Mouse (Mus musculus) adrenal gland, postnatal 10 days (tissue): ENCODE results near the gene Ncl. TPM values are rescaled to one million over a fixed set of nuclear protein-coding genes. Genes with fewer than 3 reads are reported as not detected.
A peak's percentile ranks its signal among the peaks of the same experiment; 100 is the strongest.
"Not testable (repeated sequence)": the region's sequence is repeated elsewhere in the genome, so short reads cannot be mapped to it uniquely, and the experiment has no call there.

Experiments used
- DNase-seq: peaks from one replicate; pipeline ENCODE4 v3.0.0; 2021; ENCODE audit warnings: mixed read lengths
- total RNA-seq, 2 experiments: library from RNA; stranded (reverse); gene quantifications; 2 replicates each; pipeline ENCODE4 v1.2.3; 2021

Ncl gene
- total RNA-seq, 2 experiments from 2014 or later = 242 to 251 TPM

DNA sequence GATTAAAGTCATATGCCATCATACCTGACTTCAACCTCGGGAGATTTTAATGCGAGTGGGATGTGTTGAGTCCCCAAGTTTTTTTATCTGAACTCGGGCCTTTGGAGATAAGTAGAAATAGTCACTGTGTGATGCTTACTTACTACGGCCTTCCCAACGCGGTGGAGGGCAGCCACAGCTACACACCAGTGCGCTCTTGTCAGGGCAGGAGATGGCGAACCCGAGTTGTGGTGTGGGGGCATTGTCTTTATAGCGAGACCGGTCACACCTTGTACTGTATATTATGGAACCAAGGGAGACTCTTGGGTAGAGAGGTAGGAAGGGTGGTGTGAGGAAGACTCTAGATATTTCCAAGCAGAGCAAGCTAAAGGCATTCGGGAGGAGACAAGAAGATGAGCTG, 1.2 kb upstream of the Ncl start:
- DNase-seq = no peak

DNA sequence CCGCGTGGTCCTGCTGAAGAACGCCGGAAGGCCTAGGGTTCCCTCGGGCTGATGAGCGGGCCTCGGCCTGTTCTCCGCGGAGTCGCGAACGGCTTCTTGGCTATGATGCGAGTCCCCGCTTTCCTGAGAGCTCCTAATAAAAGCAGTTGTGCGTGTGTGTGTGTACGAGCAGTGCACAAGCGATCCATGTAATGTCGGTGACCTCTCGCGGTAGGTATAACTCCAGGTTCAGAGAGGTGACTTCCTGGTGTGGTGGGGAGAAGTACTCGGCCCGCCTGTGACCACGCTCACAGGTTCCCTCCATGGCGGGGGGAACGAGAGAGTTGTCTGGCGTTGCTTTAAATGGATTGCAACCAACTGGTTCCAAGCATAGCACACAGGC, 589 bp upstream of the Ncl start:
- DNase-seq = no peak

DNA sequence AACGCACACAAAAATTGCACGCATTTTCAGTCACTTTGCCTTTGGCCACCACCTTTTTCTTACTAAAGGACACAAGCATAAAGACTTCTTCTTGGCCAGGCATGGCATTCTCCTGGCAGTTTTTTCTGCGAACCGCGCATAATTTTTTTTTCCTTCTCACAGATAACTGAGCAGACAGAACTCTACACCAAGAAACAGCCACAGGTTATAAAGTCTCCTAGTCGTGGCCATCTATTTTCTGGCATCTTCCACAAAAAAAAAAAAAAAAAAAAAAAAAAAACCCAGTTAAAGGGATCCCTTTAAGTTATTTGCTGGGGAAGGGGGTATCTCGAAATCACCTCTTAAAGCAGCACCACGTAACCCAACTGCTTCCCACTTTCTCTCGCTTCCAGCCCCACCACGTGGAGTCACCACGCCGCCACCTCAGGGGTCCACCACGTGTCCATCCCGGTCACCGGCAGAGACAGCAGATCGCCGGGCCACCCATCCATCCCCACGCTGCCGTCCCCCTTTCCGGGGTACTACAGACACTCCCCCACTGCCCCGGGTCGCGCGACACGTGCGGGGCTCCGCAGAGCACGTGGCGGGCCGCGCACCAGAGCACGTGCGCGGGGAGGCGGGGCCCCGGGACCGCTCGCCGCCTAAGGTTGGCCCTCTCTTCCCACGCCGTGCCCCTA, 833 bp downstream of the Ncl start:
- no peak for DNase-seq

DNA sequence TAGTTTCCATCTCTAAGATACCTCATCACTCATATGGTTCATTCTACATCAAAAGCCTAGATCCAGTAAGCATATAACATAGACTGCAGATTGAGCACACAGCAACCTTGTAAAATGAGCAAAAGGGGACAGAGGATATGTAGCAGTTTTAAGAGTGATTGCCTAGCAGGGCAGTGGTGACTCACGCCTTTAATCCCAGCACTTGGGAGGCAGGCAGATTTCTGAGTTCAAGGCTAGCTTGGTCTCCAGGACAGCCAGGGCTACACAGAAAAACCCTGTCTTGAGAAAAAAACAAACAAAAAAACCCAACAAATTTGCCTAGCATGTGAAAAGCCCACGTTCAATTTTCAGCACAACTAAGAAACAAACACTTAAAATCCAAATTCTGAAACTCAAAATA, 5.0 kb downstream of the Ncl start:
- peak; percentile 37 for DNase-seq

DNA sequence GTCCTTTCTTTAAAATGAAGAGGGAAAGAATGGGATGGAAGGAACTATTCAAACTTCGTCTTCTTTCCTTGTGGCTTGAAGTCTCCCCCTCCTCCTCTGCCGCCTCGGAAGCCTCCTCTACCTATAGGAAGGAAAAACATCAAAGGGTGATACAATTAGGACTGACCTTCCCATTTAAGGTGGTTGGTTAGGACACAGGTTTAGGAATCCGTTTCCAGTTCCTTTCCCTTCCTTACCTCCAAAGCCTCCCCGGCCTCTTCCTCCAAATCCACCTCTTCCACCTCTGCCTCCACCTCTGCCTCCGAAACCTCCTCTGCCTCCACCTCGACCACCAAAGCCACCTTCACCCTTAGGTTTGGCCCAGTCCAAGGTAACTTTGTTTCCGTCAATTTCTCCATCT, 8.6 kb downstream of the Ncl start:
- no peak for DNase-seq

DNA sequence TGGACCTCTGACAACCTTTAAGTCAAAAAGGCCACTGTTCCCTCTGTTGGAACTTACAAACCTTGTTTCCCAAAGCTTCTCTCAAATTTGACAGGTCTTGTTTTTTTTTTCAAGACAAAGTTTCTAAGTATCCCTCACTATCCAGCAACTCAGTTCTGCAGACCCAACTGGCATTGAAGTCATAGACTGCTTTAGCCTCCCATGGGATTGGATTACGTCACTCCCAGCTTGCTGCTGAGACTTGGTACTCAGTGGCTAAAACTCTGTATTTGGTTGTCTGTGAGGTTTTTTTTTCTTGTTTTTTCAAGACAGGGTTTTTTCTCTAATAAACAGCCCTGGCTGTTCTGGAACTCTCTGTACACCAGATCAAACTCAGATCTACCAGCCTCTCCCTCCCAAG, 9.5 kb downstream of the Ncl start:
- peak; percentile 30 for DNase-seq

DNA sequence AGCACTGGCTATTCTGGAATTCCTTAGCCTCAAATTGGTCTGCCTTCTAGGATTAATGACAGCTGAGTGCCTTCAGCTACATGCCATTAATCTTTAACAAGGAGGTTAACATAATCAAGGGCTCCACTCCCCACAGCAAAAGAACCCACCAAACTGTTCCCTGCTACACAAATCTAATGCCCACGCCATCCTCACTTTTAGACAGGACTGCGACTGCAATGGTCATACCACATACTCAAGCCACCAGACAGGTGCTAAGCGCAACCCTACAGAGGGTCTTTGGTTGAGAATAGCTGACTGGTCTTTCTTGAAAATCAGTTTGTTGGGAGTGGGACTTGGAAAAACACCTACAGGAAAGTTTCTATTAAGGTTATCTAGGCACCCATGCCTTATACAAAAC, 10.0 kb downstream of the Ncl start:
- no peak for DNase-seq

DNA sequence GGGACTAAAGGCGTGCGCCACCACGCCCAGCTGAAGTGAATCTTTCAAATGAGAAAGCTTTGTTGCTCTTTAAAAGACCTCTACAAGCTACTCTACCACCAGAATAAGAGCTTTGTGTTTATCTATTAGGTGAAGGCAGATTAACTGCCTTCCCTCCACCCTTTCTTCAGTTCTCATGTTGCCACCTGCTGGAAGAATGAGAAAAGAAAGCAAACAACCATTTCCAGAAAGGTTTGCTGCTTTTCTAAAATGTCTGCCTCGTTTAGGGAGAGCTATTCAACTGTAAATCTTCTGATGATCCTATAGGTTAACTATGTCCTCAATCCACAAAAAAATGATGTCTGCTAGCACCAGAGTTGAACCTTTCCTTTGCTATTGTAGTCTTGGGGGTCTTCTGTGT, 10.4 kb downstream of the Ncl start:
- no peak for DNase-seq

DNA sequence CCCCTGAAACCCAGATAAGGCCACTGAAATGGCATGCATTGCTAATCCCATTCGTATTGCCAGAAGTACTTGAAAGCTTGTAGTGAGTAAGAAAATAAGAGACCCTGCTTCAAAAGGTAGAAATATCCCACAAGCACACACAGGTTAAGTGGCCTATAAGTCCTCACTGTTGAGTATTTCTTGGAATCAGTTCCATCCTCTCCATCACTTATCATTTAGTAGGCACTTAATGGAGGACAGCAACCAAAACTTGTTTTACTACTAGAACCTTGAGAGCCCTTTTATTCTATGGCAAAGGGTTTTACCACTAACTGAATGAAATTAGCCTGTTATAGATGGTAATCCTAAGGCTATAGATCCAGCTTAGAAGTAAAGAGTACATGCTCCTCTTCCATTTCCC, 11.1 kb downstream of the Ncl start:
- DNase-seq = no peak

DNA sequence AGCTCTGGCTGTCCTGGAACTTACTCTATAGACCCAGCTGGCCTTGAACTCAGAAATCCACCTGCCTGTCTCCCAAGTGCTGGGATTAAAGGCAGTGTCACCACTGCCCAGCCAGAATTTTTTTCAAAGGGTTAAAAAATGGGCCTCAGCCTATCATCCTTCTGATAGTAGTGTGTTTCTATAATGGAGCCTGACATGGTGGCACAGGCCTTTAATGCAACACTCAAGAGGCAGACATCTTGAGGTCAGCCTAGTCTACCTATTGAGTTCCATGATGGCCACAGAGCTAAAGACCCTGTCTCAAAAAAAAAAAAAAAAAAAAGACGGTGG, 11.5 kb downstream of the Ncl start:
- no peak for DNase-seq

DNA sequence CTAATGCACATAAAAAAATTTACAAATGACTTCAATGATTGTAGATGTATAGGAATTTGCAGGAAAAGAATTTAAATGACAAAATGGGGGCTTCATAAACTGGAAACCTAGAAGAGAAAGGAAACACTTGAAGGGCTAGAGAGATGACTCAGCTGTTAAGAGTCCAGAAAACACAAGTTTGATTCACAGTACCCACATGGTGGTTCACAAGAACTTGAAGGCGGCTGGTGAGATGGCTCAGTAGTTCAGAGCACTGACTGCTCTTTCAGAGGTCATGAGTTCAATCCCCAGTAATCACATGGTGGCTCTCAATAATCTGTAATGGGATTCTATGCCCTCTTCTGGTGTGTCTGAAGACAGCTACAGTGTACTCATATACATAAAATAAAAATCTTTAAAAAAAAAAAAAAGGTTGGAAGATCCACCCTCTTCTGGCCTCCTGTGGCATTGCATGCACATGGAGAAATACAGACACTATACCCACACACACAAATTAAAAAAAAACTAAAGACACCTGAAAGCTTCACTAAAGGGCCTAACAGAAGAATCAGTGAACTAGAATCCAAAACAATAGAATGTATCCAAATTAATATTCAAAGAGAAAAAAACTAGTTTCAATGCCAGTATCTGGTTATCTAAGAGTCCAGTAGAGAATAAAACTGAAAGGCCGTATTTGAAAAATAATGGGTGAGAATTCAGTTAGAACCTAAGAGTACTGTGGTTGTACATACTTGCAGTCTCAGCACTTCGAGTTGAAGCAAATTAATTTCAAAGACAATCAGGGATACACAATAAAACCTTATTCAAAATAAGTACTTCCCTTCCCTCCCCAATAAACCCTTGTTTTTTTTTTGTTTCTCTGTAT, 12.1 kb downstream of the Ncl start:
- no peak for DNase-seq

DNA sequence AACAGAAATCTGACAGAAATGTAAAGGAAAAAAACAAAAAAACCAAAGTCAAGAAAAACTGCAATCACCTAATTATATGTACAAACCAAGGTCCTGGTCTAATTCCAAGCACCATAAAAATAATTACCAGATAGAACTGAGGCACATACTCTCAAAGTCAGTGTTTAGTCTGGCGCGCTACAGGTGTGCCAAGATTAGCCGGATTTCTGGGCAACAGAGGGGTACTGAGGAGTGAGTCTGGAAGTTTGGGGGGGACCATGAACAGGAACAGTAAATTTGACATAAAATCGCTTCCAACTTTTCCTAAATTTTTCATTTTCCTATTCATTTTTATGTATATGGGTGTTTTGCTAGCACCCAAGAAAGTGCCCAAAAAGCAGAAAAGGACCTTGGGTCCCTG, 13.2 kb downstream of the Ncl start:
- no peak for DNase-seq

DNA sequence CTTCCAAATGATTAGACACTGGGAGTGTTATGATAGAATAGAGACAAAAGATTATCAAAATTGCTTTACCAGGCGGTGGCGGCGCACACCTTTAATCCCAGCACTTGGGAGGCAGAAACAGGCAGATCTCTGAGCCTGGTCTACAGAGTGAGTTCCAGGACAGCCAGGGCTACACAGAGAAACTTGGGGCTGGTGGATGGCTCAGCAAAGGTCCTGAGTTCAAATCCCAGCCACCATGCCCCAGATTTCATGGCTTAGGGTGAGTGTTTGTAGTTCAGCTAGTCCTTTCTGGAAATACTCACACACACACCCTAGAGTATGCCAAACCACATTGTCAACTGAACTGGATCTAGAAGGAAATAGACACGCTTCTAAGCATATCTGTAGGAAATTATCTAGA, 14.1 kb downstream of the Ncl start:
- DNase-seq = no peak

DNA sequence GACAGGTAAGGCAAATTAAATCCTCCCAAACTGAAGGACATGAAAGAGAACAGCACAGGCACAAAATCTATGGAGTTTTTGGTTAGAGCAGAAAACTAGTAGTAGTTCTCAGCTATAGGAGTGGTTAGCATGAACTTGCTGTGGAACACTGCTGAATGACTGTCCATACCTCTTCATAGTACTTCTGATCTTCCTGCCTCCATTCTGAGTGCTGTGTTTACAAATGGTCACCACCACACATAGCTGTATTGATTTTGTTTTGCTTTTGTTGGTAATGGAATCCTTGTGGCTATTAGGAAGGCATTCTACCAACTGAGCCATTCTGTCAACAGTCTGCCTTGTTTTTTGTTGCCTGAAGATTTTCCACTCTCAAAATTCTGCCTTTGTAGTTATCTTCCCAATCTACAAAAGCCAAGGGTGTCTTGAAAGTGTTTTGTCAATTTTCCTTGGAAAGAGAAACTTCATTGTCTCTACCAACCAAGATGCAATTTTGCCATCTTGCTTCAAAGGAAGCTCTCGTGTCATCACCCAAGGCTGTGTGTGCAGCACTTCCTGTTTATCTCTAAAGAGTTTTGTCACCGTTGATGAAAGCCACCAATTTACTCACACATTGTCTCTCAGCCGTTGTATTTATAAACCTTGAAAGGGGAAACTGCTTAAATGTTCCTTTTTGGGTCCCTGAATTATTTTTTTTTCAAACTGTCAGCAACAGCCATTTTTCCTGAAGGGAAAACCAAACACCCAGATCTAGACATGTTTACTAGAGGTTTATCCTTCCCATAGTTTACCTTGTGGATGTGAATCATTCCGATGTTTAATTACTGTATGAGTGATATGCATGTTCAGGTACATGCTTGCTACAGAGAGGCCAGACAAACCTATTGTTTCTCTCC, 15.0 kb downstream of the Ncl start:
- no peak for DNase-seq

DNA sequence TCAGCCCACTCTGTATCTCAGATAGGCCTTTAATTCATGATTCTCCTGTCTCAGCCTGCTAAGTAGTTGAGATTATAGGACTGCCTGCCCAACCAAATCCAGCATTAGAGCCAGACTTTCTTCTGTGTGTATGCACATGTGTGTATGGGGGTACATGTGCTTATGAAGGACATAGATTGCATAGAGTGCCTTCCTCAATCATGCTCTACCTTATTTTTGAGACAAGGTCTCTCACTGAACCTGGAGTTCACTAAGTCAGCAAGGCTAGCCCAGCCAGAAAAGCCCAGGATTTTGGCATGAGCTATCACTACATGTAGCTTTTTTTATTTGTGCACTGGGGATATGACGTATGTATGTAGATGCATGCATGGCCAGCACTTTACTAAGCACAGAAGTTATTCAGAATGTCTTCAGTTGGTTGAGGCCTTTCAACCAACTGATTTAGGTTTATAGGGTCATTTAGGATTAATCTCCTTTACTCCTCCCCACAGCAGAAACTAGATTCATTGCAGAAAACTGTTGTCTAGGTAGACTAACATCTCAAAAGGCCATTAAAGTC, 16.0 kb downstream of the Ncl start:
- DNase-seq = no peak

DNA sequence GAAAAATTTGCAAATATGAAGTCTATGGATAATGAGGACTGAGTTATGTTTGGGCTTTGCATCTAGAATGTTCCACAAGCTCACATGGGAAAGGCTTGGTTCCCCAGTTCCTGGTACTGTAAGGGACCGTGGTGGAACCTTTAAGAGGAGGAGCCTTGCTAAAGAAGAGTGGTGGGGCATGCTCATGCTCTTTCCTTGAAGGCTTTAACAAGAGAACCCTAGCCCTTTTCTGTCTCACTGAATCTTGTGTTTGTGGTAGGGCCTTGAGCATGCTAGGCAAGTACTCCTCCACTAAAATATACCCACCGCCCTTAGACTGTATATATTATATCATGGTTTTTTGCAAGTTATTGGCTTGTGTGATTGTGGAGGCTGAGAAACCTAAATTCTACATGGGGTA, 16.8 kb downstream of the Ncl start:
- no peak for DNase-seq

DNA sequence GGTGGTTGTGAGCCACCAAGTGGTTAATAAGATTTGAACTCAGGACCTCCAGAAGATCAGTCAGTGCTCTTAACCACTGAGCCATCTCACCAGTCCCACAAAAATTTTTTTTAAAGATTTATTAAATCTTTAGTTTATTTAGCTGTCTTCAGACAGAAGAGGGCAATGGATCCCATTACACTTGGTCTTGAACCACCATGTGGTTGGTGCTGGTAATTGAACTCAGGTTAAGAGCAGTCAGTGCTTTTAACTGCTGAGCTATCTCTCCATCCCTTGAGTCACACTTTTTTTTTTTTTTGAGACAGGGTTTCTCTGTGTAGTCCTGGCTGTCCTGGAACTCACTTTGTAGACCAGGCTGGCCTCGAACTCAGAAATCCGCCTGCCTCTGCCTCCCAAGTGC, 18.1 kb downstream of the Ncl start:
- DNase-seq = not testable (repeated sequence)

DNA sequence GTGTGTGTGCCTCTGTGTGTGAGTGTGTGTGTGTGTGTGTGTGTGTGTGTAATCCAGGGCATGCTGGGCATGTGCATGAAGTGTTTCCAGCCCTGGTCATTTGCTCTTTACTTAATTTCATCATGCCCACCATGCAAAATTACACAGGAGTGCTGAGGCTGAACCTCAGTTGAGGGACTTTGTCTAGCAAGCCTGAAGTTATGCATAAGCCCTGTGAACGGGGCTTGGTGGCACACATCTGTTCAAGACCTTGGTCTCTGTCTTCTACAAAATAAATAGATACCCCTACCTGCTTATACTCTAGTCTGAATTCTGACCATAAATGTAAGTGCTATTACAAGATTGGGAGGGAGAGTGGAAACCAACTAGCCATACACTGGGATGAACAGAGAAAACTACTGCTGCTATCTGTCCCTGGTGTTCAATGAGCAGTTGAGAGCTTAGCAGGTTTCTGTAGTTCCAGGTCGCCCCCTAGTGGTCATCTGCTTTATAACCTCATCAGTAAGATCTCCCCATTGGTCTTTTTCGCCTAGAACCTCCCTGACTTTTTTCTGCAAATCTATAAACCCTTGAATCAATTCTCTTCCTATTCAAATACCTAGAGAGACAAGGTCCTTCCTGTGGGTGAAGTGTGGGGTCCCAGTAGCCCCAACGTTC, 19.9 kb downstream of the Ncl start:
- DNase-seq = peak; percentile 89

DNA sequence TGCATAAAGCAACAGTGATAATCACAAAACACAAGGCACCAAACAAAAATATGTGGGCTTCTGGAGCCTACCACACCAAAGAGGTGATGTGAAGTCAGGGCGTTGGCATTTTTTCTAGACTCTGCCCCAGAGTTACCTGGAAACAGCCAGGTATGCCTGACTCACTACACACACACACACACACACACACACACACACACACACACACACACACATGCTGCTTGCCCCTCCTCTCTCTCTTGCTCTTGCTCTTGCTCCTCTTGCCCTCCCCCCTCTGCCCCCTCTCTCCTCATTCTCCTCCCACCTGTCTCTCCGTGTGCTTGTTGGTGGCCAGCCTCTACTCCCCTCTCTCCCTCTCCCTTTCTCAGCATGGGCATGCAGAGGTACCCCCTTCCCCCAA, 22.9 kb downstream of the Ncl start:
- DNase-seq = no peak

DNA sequence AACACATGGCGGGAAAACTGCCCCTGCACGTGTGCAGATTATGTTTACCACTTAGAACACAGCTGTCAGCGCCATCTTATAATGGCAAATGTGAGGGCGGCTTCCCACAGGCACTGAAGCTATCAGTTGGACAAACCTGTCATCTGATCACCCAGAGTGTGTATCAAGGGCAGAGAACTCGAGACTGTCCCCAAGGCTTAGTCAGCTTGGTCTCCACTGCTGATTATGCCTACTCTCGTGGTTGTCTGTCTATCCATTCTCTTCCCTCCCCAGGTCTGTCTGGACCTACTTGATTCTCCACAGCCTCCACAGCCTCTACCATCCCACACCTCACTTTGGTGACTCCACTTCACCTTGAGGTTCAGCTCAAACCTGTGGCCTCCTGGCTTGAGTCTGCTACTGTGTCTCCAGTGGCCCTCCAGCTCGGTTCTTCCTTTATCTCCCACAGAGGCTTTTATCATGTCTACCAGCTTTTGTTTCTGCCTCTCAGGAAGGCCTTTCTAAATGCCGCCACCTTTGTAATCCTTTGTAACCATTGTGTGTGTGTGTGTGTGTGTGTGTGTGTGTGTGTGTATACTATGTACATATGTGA, 38.3 kb downstream of the Ncl start:
- DNase-seq = no peak

DNA sequence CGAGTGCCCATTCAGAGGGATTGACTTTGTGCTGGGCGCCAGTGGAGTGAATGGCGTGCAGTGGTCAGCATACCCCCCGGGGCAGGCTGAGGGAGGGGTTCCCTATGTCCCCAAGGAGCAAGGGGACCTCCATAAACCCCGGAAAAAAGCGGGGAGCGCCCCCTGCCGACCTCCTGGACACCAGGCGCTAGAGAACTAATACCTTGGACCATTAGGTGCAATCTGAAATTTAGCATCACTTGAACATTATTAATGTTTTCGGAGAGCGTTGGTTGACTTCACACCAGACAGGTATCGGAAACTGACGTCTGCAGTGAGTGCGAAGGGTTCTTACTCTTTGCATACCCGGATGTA, 45.5 kb downstream of the Ncl start:
- DNase-seq = peak; percentile 47
